Mouse (Mus musculus): ENCODE measurements around the gene C2cd5. TPM values are rescaled to one million over a fixed set of nuclear protein-coding genes. Genes with fewer than 3 reads are reported as not detected.

Gene C2cd5
- polyA plus RNA-seq, 1 experiment, result 16.7 TPM

DNA sequence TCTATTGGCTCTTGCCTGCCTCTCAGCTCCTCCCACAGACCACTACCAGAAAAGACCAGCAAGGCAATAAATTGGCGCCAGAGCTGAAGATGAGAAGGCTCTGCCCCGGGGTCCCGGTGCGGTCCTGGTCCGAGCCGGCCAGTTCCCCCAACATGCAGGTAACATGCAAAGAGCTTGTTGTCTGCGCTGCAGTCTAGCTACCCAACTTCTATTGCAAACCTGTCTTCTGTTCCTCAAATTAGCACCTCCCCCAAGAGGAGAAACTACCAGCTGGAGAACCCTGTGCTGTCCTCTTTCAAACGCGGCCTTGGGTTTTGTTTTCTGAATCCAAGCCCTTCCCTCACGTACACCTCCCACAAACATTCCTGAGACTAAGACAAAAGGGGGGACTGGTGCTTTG lies 137.5 kb downstream of the C2cd5 start:
- 73% methylated on average over 10 of the region's 10 CpGs for WGBS
- DNase-seq, result no peak
- no peak overlapping the region for H3K4me3 ChIP-seq (replicated peaks; ENCODE audit: extremely low read depth, low read depth, low read length)
- TF ChIP-seq POLR2A (IDR thresholded peaks at IDR 0.05; ENCODE audit: borderline replicate concordance, extremely low read depth, low read depth, low read length), result no peak
- no peak for TF ChIP-seq CTCF (IDR thresholded peaks at IDR 0.05; ENCODE audit: insufficient read depth, low read length)
- H3K4me1 ChIP-seq (ENCODE audit: control insufficient read depth, insufficient read depth, low read length), result peaks cover 4% of the 10 kb centered on the region

GRCm38 (mm10) chr6:142961721-142962455 lies 138.1 kb downstream of the C2cd5 start:
- TF ChIP-seq POLR2A (IDR thresholded peaks at IDR 0.05; ENCODE audit: borderline replicate concordance, extremely low read depth, low read depth, low read length) (no peak), CTCF (IDR thresholded peaks at IDR 0.05; ENCODE audit: insufficient read depth, low read length) (no peak)
- no peak for DNase-seq
- Histone ChIP-seq H3K4me1 (ENCODE audit: control insufficient read depth, insufficient read depth, low read length) (peaks cover 4% of the 10 kb centered on the region), H3K4me3 (replicated peaks; ENCODE audit: extremely low read depth, low read depth, low read length) (no peak overlapping the region)
- WGBS, result 73% methylated on average over 9 of the region's 9 CpGs

Other genes starting within 250 kb of the C2cd5 start
- gene St8sia1, start 135.7 kb downstream of the C2cd5 start, polyA plus RNA-seq (2012; rRNA removed), result 0.23 and 0.26 TPM in 2 replicates
- 25.9 and 38.7 TPM in 2 replicates for gene Etnk1, start 67.1 kb upstream of the C2cd5 start, polyA plus RNA-seq (2012; rRNA removed)

All from lung, adult 2 months (tissue).